22 mouse cellular contexts compared by ENCODE assay signal in genomic region chr11:22787833-22788232, GRCm38 (mm10).
"Had no signal": no experiment of that assay in that cellular context is flagged by ENCODE, and none has a peak within 500 bp of the region (broad histone marks: within the 10 kb centered on the region; RNA-seq: fewer than 3 reads in every experiment).

No protein-coding gene starts in this region.

- H3K4me1 ChIP-seq: midbrain, embryonic 13.5 days; midbrain, embryonic 15.5 days; neural tube, embryonic 12.5 days had no signal

- H3K36me3 ChIP-seq: liver, embryonic 13.5 days; liver, embryonic 15.5 days; lung, embryonic 15.5 days; midbrain, embryonic 13.5 days; midbrain, embryonic 15.5 days; neural tube, embryonic 12.5 days had no signal

- H3K9me3 ChIP-seq: liver, embryonic 13.5 days; liver, embryonic 15.5 days; lung, embryonic 15.5 days; megakaryocyte, embryonic 14.5 days; midbrain, embryonic 13.5 days; midbrain, embryonic 15.5 days; neural tube, embryonic 12.5 days had no signal

- ATAC-seq: liver, postnatal 0 days; lung, postnatal 0 days; midbrain, embryonic 13.5 days; midbrain, embryonic 15.5 days had no signal

- H3K27ac ChIP-seq: liver, embryonic 13.5 days; liver, embryonic 15.5 days; lung, embryonic 15.5 days; macrophage; midbrain, embryonic 13.5 days; midbrain, embryonic 15.5 days; neural tube, embryonic 12.5 days had no signal

- H3K4me3 ChIP-seq: liver, embryonic 13.5 days; liver, embryonic 15.5 days; lung, embryonic 15.5 days; megakaryocyte, embryonic 14.5 days; midbrain, embryonic 13.5 days; midbrain, embryonic 15.5 days; neural tube, embryonic 12.5 days had no signal

- H3K9ac ChIP-seq: liver, embryonic 13.5 days; liver, embryonic 15.5 days; liver, postnatal 0 days; lung, embryonic 15.5 days; midbrain, embryonic 13.5 days; midbrain, embryonic 15.5 days; neural tube, embryonic 12.5 days had no signal

- DNase-seq: liver; liver, embryonic 13.5 days; liver, postnatal 0 days; lung, adult 2 months; lung, postnatal 14 days; lung, postnatal 36 days; retina, postnatal 1 day; right cerebral cortex, adult 18-20 months; right cerebral cortex, postnatal 25 days; right cerebral cortex, postnatal 4 days; spleen, adult 18-20 months; thymus, adult 18-20 months had no signal

- H3K27me3 ChIP-seq: liver, embryonic 13.5 days; liver, embryonic 15.5 days; lung, embryonic 15.5 days; megakaryocyte, embryonic 14.5 days; midbrain, embryonic 13.5 days; midbrain, embryonic 15.5 days; neural tube, embryonic 12.5 days had no signal

- H3K4me2 ChIP-seq: liver, embryonic 11.5 days; liver, embryonic 13.5 days; liver, embryonic 15.5 days; lung, embryonic 15.5 days; midbrain, embryonic 11.5 days; midbrain, embryonic 13.5 days; midbrain, embryonic 15.5 days; neural tube, embryonic 12.5 days had no signal
